Mouse (Mus musculus) liver, adult 2 months (tissue): ENCODE results near the gene Rufy1. TPM values are rescaled to one million over a fixed set of nuclear protein-coding genes. Genes with fewer than 3 reads are reported as not detected.

Experiments used
- DNase-seq: peaks from one replicate; pipeline ENCODE4 v3.0.0-alpha.2; 2011; ENCODE audit warnings: low read depth, low spot score; ENCODE audit errors: extremely low read depth
- H3K27ac ChIP-seq: fragments of 200-500 bp; replicated peaks from 2 replicates; pipeline ENCODE4 v1.5.1; 2012; ENCODE audit warnings: low read depth, mild to moderate bottlenecking, control low read depth, inconsistent platforms, low read length; ENCODE audit not compliant: insufficient read depth
- H3K27me3 ChIP-seq: fragments of 200-500 bp; 2 replicates; pipeline ENCODE4 v1.6.1; 2012; ENCODE audit warnings: mild to moderate bottlenecking, moderate library complexity, low read length, inconsistent platforms; ENCODE audit not compliant: control insufficient read depth, insufficient read depth
- H3K36me3 ChIP-seq: fragments of 200-500 bp; 2 replicates; pipeline ENCODE4 v1.6.1; 2012; ENCODE audit warnings: low read length, inconsistent platforms; ENCODE audit not compliant: control insufficient read depth, insufficient read depth
- H3K4me1 ChIP-seq: fragments of 200-500 bp; 2 replicates; pipeline ENCODE4 v1.6.1; 2011; ENCODE audit warnings: low read length; ENCODE audit not compliant: control insufficient read depth, insufficient read depth
- H3K4me3 ChIP-seq: fragments of 200-500 bp; 2 replicates; pipeline ENCODE4 v1.5.1; 2011; ENCODE audit warnings: low read depth, mild to moderate bottlenecking, control low read depth, low read length, moderate library complexity; ENCODE audit not compliant: insufficient read depth
- H3K79me2 ChIP-seq: fragments of 200-500 bp; 2 replicates; pipeline ENCODE4 v1.6.1; 2012; ENCODE audit warnings: inconsistent platforms, mild to moderate bottlenecking, low read length, moderate library complexity; ENCODE audit not compliant: control insufficient read depth, insufficient read depth
- H3K9ac ChIP-seq: fragments of 200-500 bp; 2 replicates; pipeline ENCODE4 v1.6.1; 2012; ENCODE audit warnings: low read depth, mild to moderate bottlenecking, control low read depth, inconsistent platforms, low read length
- CTCF ChIP-seq: fragments of 200-500 bp; IDR thresholded peaks from 2 replicates; pipeline ENCODE4 v1.5.1; 2011; ENCODE audit warnings: low read depth, low read length, control low read depth
- POLR2A ChIP-seq: fragments of 200-500 bp; IDR thresholded peaks from 2 replicates; pipeline ENCODE4 v1.6.1; 2011; ENCODE audit warnings: low read length, control low read depth; ENCODE audit not compliant: insufficient read depth; ENCODE audit errors: extremely low read depth
- WGBS: fragments of 180-500 bp; shearing (Covaris S2); methylation state at CpG from one replicate; pipeline ENCODE4 v1.1.7; 2018; 5-methylcytosine and 5-hydroxymethylcytosine counted together
- polyA plus RNA-seq: library from polyadenylated mRNA; depleted of rRNA; stranded (reverse); fragments of >200 nt; gene quantifications from 2 replicates; pipeline ENCODE4 v1.2.3, GENCODE M21; 2012
- total RNA-seq: library from RNA; depleted of rRNA; stranded (reverse); fragments of >200 nt; gene quantifications from 2 replicates; pipeline ENCODE4 v1.2.3, GENCODE M21; 2014

Rufy1 gene
- total and polyA plus RNA-seq, 2 experiments = 8.1 to 10.6 TPM

DNA sequence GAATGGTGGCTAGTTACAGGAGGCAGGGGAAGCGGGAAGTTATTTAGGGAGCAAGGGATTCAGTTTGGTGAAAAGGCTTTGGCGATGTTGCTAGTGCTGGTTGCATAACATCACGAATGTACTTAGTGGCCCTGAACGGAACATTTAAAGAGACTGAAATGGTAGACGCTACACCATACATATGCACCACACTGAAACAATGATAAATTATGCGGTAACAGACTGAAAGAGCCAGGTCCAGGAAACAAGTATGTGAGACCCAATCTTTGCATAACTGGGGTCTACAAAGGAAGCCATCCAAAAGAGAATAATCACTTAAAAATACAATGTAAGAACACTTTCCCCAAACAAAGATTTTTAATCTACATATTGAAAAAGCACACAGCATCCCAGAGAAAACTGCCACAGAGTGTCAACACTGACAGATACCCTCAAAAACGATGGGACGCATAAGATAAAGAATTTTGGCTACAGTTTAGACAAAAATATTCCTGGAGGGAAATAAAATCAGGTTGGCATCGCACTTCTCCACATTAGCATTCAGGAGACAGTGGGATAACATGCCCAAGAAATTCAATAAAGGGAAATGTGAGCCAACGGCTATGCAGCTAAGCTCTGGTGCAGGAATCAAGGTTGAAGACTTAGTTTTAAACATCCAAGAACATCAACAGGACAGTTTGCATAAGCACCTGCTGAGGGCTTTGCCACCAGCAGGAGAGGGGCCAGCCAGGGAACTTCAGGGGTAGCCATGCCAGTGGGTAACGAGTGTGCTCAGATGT is 41.4 kb upstream of the Rufy1 start:
- H3K4me3 ChIP-seq = no peak overlapping the region
- H3K27me3 ChIP-seq = peaks cover 2% of the 10 kb centered on the region; the same call in 1 of the 2 replicates
- 91% methylated on average over 11 of the region's 11 CpGs for WGBS
- TF ChIP-seq POLR2A (no peak), CTCF (no peak)
- H3K4me1 ChIP-seq = no peaks in the 10 kb centered on the region
- H3K79me2 ChIP-seq = no peaks in the 10 kb centered on the region
- DNase-seq = no peak
- no peak overlapping the region for H3K9ac ChIP-seq
- no peaks in the 10 kb centered on the region for H3K36me3 ChIP-seq
- no peak overlapping the region for H3K27ac ChIP-seq

DNA sequence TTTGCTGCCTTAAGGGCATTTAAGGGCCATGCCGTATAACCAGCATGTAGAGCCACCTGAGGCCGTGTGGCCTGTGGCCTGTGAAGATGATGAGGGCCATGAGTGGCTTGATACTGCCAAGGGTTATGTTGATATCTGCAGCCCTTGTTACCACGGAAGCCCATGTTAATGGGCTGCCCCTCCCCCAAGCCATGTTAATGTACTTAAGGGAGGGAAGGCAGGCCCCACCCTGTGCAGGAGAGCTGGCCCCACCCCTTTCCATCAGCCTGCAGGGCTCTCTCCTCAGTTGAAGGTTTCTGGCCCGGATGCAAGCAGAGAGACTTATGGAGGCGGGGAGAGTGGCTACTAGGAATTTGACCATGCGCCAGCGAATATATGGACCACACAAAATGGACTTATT is 30.6 kb upstream of the Rufy1 start:
- H3K79me2 ChIP-seq = no peaks in the 10 kb centered on the region
- no peak overlapping the region for H3K27ac ChIP-seq
- H3K27me3 ChIP-seq = no peaks in the 10 kb centered on the region
- TF ChIP-seq POLR2A (no peak), CTCF (no peak)
- DNase-seq = no peak
- no peaks in the 10 kb centered on the region for H3K36me3 ChIP-seq
- WGBS = 79% methylated on average over 7 of the region's 7 CpGs
- no peaks in the 10 kb centered on the region for H3K4me1 ChIP-seq
- H3K9ac ChIP-seq = no peak overlapping the region
- H3K4me3 ChIP-seq = no peak overlapping the region

GRCm38 (mm10) chr11:50459250-50459649 is 28.3 kb upstream of the Rufy1 start:
- H3K79me2 ChIP-seq = no peaks in the 10 kb centered on the region
- DNase-seq = no peak
- no peak overlapping the region for H3K27ac ChIP-seq
- no peaks in the 10 kb centered on the region for H3K4me1 ChIP-seq
- H3K27me3 ChIP-seq = peaks cover 3% of the 10 kb centered on the region; the same call in 1 of the 2 replicates
- H3K4me3 ChIP-seq = no peak overlapping the region
- H3K9ac ChIP-seq = no peak overlapping the region
- no peaks in the 10 kb centered on the region for H3K36me3 ChIP-seq
- WGBS = 73% methylated on average over 2 of the region's 2 CpGs
- TF ChIP-seq POLR2A = no peak
- no peak for TF ChIP-seq CTCF

DNA sequence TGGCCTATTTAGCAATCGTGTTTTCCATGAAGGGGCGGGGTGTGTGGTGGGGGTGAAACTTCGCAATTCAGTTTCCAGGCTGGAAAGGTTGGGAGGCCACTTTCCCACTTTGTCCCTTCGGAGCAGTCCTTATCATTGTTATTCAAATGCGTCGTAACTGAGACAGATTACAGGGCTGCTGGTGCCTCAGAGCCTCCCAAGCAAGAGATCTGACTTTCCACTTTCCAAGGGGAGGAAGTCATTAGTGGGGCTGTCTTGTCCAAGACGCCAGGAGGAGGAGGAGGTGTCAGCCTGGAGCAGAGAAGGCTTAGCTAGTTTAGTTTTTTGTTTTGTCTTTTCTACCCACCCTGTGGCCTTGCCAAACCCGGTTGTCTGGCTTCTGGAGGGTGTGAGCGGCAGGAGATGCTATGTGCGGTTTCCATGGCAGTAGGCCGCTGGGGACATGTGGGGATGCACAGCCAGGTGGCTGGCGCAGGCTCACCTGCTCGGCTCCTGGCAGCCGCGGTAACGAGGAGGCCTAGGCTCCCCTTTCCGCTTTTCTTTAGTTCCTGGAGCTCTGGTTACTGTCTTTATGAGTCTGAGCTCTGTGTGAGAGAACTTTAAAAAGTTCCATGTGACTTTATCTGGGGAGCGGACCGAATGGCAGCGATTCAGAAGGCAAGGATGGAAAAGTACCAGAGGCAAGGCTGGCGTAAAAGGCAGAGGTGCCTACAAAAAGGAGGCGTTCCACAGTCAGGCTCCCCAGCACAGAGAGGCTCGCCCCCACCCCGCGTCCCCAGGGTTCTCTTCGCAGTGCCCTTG is 26.4 kb upstream of the Rufy1 start:
- no peak for DNase-seq
- H3K9ac ChIP-seq = no peak overlapping the region
- WGBS = 15% methylated on average over 26 of the region's 26 CpGs
- no peak for TF ChIP-seq POLR2A
- TF ChIP-seq CTCF = no peak
- peaks cover 3% of the 10 kb centered on the region; the same call in 1 of the 2 replicates for H3K27me3 ChIP-seq
- H3K27ac ChIP-seq = no peak overlapping the region
- no peaks in the 10 kb centered on the region for H3K4me1 ChIP-seq
- H3K79me2 ChIP-seq = no peaks in the 10 kb centered on the region
- no peak overlapping the region for H3K4me3 ChIP-seq
- H3K36me3 ChIP-seq = no peaks in the 10 kb centered on the region

DNA sequence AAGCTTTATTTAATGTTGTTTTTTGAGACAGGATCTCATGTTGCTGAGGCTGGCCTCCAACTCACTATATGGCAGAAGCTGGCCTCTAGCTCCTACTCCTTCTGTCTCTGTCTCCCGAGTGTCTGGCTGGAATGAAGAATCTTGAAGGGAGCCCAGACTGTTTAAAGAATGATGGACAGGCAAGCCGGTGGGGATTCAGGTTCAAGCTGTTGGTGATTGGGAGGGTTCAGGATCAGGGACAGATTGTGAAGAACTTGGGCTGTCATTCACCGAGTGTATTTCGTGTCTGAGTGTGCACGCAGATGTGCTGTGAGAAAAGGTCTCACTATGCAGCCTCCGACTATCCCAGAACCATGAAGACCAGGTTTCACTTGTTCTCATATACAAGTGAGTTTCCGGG is 25.5 kb upstream of the Rufy1 start:
- H3K36me3 ChIP-seq = no peaks in the 10 kb centered on the region
- no peaks in the 10 kb centered on the region for H3K79me2 ChIP-seq
- no peak for DNase-seq
- H3K9ac ChIP-seq = no peak overlapping the region
- H3K4me1 ChIP-seq = no peaks in the 10 kb centered on the region
- no peak overlapping the region for H3K27ac ChIP-seq
- peaks cover 3% of the 10 kb centered on the region; the same call in 1 of the 2 replicates for H3K27me3 ChIP-seq
- 69% methylated on average over 7 of the region's 7 CpGs for WGBS
- no peak overlapping the region for H3K4me3 ChIP-seq
- TF ChIP-seq POLR2A (no peak), CTCF (no peak)
